Comparison of ENCODE assay signal across 8 mouse cellular contexts in the genomic region with DNA sequence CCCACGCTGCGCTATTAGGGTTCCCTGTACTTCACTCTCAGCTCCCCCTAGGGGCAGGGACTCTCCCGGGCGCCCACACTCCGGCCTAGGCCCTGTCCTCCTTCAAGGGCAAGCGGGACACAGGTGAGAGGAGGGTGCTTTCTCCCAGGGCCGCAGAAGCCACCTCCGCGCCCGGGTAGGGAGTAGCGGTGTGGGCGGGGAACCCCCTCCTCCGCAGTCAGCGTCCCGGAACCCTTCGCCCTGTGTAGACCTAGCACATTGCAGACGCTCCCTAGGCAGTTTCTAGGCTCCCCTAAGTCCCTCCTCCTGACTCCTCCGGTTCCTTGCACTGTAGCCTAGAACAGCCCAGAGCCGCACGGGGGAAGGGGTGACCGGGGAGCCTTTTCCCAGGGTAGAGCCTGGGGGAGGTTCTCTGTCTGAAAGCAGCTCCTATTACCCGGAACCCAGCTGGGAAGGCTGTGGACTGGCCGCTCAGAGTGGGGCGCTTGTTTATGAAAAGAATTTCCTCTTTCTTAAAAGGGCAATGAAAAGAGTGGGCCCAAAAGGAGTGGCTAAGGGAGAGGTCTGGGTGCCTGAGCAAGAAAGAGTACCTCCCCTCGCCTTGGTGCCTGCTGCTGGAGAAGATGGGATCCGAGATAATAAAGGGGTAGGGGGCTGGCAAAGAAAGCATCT. TPM values are rescaled to one million over a fixed set of nuclear protein-coding genes. Genes with fewer than 3 reads are reported as not detected.
DNase-seq lines count a peak whose midpoint lies in the region; ATAC-seq and TF ChIP-seq lines count a peak whose summit lies in the region.

No protein-coding gene starts in this region.

- peak; percentile 69 for TF ChIP-seq CTCF in kidney, postnatal 0 days (IDR thresholded peaks at IDR 0.05; ENCODE audit: low read depth)

- no peaks in the 10 kb centered on the region for H3K27me3 ChIP-seq in heart, embryonic 12.5 days (replicated peaks)
- no peaks in the 10 kb centered on the region for H3K27me3 ChIP-seq in kidney, postnatal 0 days (ENCODE audit: insufficient read depth, low read length)
- H3K27me3 ChIP-seq in liver, embryonic 12.5 days (replicated peaks): no peaks in the 10 kb centered on the region
- H3K27me3 ChIP-seq in stomach, embryonic 15.5 days (replicated peaks): no peaks in the 10 kb centered on the region

- peak overlapping the region; percentile 76 for H3K9ac ChIP-seq in heart, embryonic 12.5 days
- H3K9ac ChIP-seq in kidney, postnatal 0 days (ENCODE audit: low read depth, low read length): peak overlapping the region; percentile 32; the same call in 1 of the 2 replicates
- peak overlapping the region; percentile 79 for H3K9ac ChIP-seq in liver, embryonic 12.5 days
- H3K9ac ChIP-seq in stomach, embryonic 15.5 days: peak overlapping the region; percentile 54

- H3K4me1 ChIP-seq in heart, embryonic 12.5 days (replicated peaks): peaks cover 30% of the 10 kb centered on the region
- peaks cover 17% of the 10 kb centered on the region for H3K4me1 ChIP-seq in kidney, postnatal 0 days (replicated peaks; ENCODE audit: insufficient read depth, low read length)
- H3K4me1 ChIP-seq in liver, embryonic 12.5 days: peaks cover 75% of the 10 kb centered on the region
- H3K4me1 ChIP-seq in stomach, embryonic 15.5 days: peaks cover 31% of the 10 kb centered on the region

- H3K36me3 ChIP-seq in heart, embryonic 12.5 days: no peaks in the 10 kb centered on the region
- H3K36me3 ChIP-seq in kidney, postnatal 0 days (ENCODE audit: insufficient read depth, low read length): no peaks in the 10 kb centered on the region
- no peaks in the 10 kb centered on the region for H3K36me3 ChIP-seq in liver, embryonic 12.5 days
- no peaks in the 10 kb centered on the region for H3K36me3 ChIP-seq in stomach, embryonic 15.5 days

- no peaks in the 10 kb centered on the region for H3K9me3 ChIP-seq in heart, embryonic 12.5 days (replicated peaks)
- no peaks in the 10 kb centered on the region for H3K9me3 ChIP-seq in kidney, postnatal 0 days (replicated peaks; ENCODE audit: low read length)
- no peaks in the 10 kb centered on the region for H3K9me3 ChIP-seq in liver, embryonic 12.5 days (replicated peaks)
- H3K9me3 ChIP-seq in stomach, embryonic 15.5 days: no peaks in the 10 kb centered on the region

- peak overlapping the region; percentile 97 for H3K27ac ChIP-seq in heart, embryonic 12.5 days (ENCODE audit: poor library complexity, severe bottlenecking)
- H3K27ac ChIP-seq in kidney, postnatal 0 days: peak overlapping the region; percentile 93
- H3K27ac ChIP-seq in liver, embryonic 12.5 days: peak overlapping the region; percentile 91
- H3K27ac ChIP-seq in stomach, embryonic 15.5 days: peak overlapping the region; percentile 99

- peak overlapping the region; percentile 72 for H3K4me2 ChIP-seq in heart, embryonic 12.5 days
- H3K4me2 ChIP-seq in kidney, postnatal 0 days (ENCODE audit: low read length): peak overlapping the region; percentile 55
- H3K4me2 ChIP-seq in liver, embryonic 12.5 days: peak overlapping the region; percentile 70
- peak overlapping the region; percentile 64 for H3K4me2 ChIP-seq in stomach, embryonic 15.5 days

- under 1% methylated on average over 26 of the region's 26 CpGs for WGBS in heart, embryonic 12.5 days
- WGBS in kidney, postnatal 0 days: 0% methylated on average over 26 of the region's 26 CpGs
- WGBS in liver, embryonic 12.5 days (ENCODE audit: insufficient replicate concordance): under 1% methylated on average over 26 of the region's 26 CpGs
- 1% methylated on average over 26 of the region's 26 CpGs for WGBS in stomach, embryonic 15.5 days

- ATAC-seq in erythroid progenitor cell, adult 5-6 weeks (replicated peaks; ENCODE audit: low FRiP score, poor library complexity, severe bottlenecking): peak; percentile 74
- ATAC-seq in heart, embryonic 12.5 days (ENCODE audit: insufficient number of reproducible peaks, low FRiP score): peak; percentile 86
- ATAC-seq in kidney, postnatal 0 days (replicated peaks; ENCODE audit: low FRiP score, low read depth): peak; percentile 91
- ATAC-seq in liver, embryonic 12.5 days: peak; percentile 85
- ATAC-seq in stomach, embryonic 15.5 days (ENCODE audit: insufficient read depth, low FRiP score, low read depth): peak; percentile 86

- H3K4me3 ChIP-seq in heart, embryonic 12.5 days: peak overlapping the region; percentile 54
- H3K4me3 ChIP-seq in kidney, postnatal 0 days (replicated peaks; ENCODE audit: low read depth, low read length): peak overlapping the region; percentile 32
- peak overlapping the region; percentile 71 for H3K4me3 ChIP-seq in liver, embryonic 12.5 days
- peak overlapping the region; percentile 54 for H3K4me3 ChIP-seq in stomach, embryonic 15.5 days (replicated peaks)

- DNase-seq in CD4-positive helper T cell, adult 2 months (ENCODE audit: low read depth, low spot score): peak; percentile 95
- peak; percentile 87 for DNase-seq in brain, embryonic 18.5 days (ENCODE audit: low read depth, low spot score)
- peak; percentile 97 for DNase-seq in kidney, postnatal 0 days (ENCODE audit: low spot score)
- peak; percentile 96 for DNase-seq in natural killer cell, adult 2 months (ENCODE audit: low spot score in 2 of 2)

RNA-seq across cellular contexts. Expression of gene Ctdsp1, which starts 4.5 kb away (rescaled TPM):
- 64.5 and 65.0 TPM in 2 replicates for total RNA-seq in erythroid progenitor cell, adult 5-6 weeks (2015; ENCODE audit: low replicate concordance)
- 18.5 and 26.8 TPM in 2 replicates for total RNA-seq in erythroid progenitor cell, adult 5-6 weeks (2017; ENCODE audit: low replicate concordance)
- polyA plus RNA-seq in heart, embryonic 12.5 days (2016; fragmentation: Nextera tagmentation; extraction: Ambion mirVana): 54.5 and 55.9 TPM in 2 replicates
- polyA plus RNA-seq in kidney, postnatal 0 days (2015; fragmentation: Nextera tagmentation; extraction: Ambion mirVana): 73.3 and 75.8 TPM in 2 replicates
- 42.0 and 42.4 TPM in 2 replicates for polyA plus RNA-seq in liver, embryonic 12.5 days (2016; fragmentation: Nextera tagmentation; extraction: Ambion mirVana)
- polyA plus RNA-seq in stomach, embryonic 15.5 days (2015; fragmentation: Nextera tagmentation; extraction: Ambion mirVana): 82.9 and 86.2 TPM in 2 replicates

RNA-seq across cellular contexts. Expression of gene Slc11a1, which starts 11.9 kb away (rescaled TPM):
- total RNA-seq in erythroid progenitor cell, adult 5-6 weeks (2015; ENCODE audit: low replicate concordance): 7.5 and 9.0 TPM in 2 replicates
- total RNA-seq in erythroid progenitor cell, adult 5-6 weeks (2017; ENCODE audit: low replicate concordance): 12.5 and 19.4 TPM in 2 replicates
- 1.3 and 1.5 TPM in 2 replicates for polyA plus RNA-seq in heart, embryonic 12.5 days (2016; fragmentation: Nextera tagmentation; extraction: Ambion mirVana)
- polyA plus RNA-seq in kidney, postnatal 0 days (2015; fragmentation: Nextera tagmentation; extraction: Ambion mirVana): 2.6 and 3.6 TPM in 2 replicates
- polyA plus RNA-seq in liver, embryonic 12.5 days (2016; fragmentation: Nextera tagmentation; extraction: Ambion mirVana): 8.6 and 9.0 TPM in 2 replicates
- polyA plus RNA-seq in stomach, embryonic 15.5 days (2015; fragmentation: Nextera tagmentation; extraction: Ambion mirVana): 6.1 and 6.6 TPM in 2 replicates

RNA-seq across cellular contexts. Expression of gene Vil1, which starts 22.3 kb away (rescaled TPM):
- total RNA-seq in erythroid progenitor cell, adult 5-6 weeks (2015; ENCODE audit: low replicate concordance): not detected in 2 replicates
- total RNA-seq in erythroid progenitor cell, adult 5-6 weeks (2017; ENCODE audit: low replicate concordance): 0.64 TPM in 1 of 2 replicates, not detected in the other
- polyA plus RNA-seq in heart, embryonic 12.5 days (2016; fragmentation: Nextera tagmentation; extraction: Ambion mirVana): 0.27 and 0.28 TPM in 2 replicates
- polyA plus RNA-seq in kidney, postnatal 0 days (2015; fragmentation: Nextera tagmentation; extraction: Ambion mirVana): 17.0 and 18.0 TPM in 2 replicates
- 0.81 and 0.93 TPM in 2 replicates for polyA plus RNA-seq in liver, embryonic 12.5 days (2016; fragmentation: Nextera tagmentation; extraction: Ambion mirVana)
- 32.2 and 41.1 TPM in 2 replicates for polyA plus RNA-seq in stomach, embryonic 15.5 days (2015; fragmentation: Nextera tagmentation; extraction: Ambion mirVana)

RNA-seq across cellular contexts. Expression of gene Catip, which starts 24.9 kb away (rescaled TPM):
- not detected in 2 replicates for total RNA-seq in erythroid progenitor cell, adult 5-6 weeks (2015; ENCODE audit: low replicate concordance)
- total RNA-seq in erythroid progenitor cell, adult 5-6 weeks (2017; ENCODE audit: low replicate concordance): not detected in 2 replicates
- 0.46 TPM in 2 replicates for polyA plus RNA-seq in heart, embryonic 12.5 days (2016; fragmentation: Nextera tagmentation; extraction: Ambion mirVana)
- polyA plus RNA-seq in kidney, postnatal 0 days (2015; fragmentation: Nextera tagmentation; extraction: Ambion mirVana): 0.59 and 0.75 TPM in 2 replicates
- 0.11 and 0.14 TPM in 2 replicates for polyA plus RNA-seq in liver, embryonic 12.5 days (2016; fragmentation: Nextera tagmentation; extraction: Ambion mirVana)
- polyA plus RNA-seq in stomach, embryonic 15.5 days (2015; fragmentation: Nextera tagmentation; extraction: Ambion mirVana): 0.53 and 0.55 TPM in 2 replicates

Comparison
In these comparisons a context has a peak if more than half of its experiments do, and no peak if none do; other contexts are left out.
1. Peak in every context shown above with its lines: DNase-seq, ATAC-seq, H3K4me3 ChIP-seq and H3K27ac ChIP-seq.